Mouse (Mus musculus): Measurements from ENCODE around the gene Ptcd3. TPM values are rescaled to one million over a fixed set of nuclear protein-coding genes. Genes with fewer than 3 reads are reported as not detected.
A peak's percentile ranks its signal among the peaks of the same experiment; 100 is the strongest.

The Ptcd3 gene
- 81.9 and 84.0 TPM in 2 replicates for polyA plus RNA-seq (2015; fragmentation: Nextera tagmentation; extraction: Ambion mirVana)

GRCm38 (mm10) chr6:71908481-71909381 lies at the start of gene Ptcd3, which contains the start of gene Polr1a:
Ptcd3 (minus strand) TSS chr6:71908750.
Polr1a (plus strand) TSS chr6:71909053.
- Histone ChIP-seq H3K9ac (peak within 1 kb of the TSS; percentile 57), H3K36me3 (replicated peaks) (peaks cover 24% of the 10 kb centered on the region), H3K4me2 (peak within 1 kb of the TSS; percentile 61), H3K27ac (peak within 1 kb of the TSS; percentile 78), H3K4me3 (peak within 1 kb of the TSS; percentile 90), H3K4me1 (peaks cover 16% of the 10 kb centered on the region), H3K9me3 (no peaks in the 10 kb centered on the region), H3K27me3 (replicated peaks) (no peaks in the 10 kb centered on the region)
- peak; percentile 96 for ATAC-seq (replicated peaks)
- under 1% methylated on average over 58 of the region's 58 CpGs for whole genome bisulfite sequencing

GRCm38 (mm10) chr6:71951192-71951591 lies 42.6 kb upstream of the Ptcd3 start:
- H3K36me3 ChIP-seq (replicated peaks) = peaks cover 16% of the 10 kb centered on the region; the same call in 1 of the 2 replicates

GRCm38 (mm10) chr6:71950592-71950991 lies 42.0 kb upstream of the Ptcd3 start:
- H3K27me3 ChIP-seq (replicated peaks) = no peaks in the 10 kb centered on the region
- H3K36me3 ChIP-seq (replicated peaks) = peaks cover 16% of the 10 kb centered on the region; the same call in 1 of the 2 replicates
- no peak overlapping the region for H3K4me2 ChIP-seq
- no peak overlapping the region for H3K27ac ChIP-seq
- no peaks in the 10 kb centered on the region for H3K4me1 ChIP-seq
- 91% methylated on average over 3 of the region's 3 CpGs for WGBS
- no peaks in the 10 kb centered on the region for H3K9me3 ChIP-seq
- no peak overlapping the region for H3K4me3 ChIP-seq
- no peak for ATAC-seq (replicated peaks)
- H3K9ac ChIP-seq = no peak overlapping the region

More at GRCm38 (mm10) chr6:71951192-71951591, 42.6 kb upstream of the Ptcd3 start:
- ATAC-seq (replicated peaks) = no peak
- no peaks in the 10 kb centered on the region for H3K27me3 ChIP-seq (replicated peaks)
- H3K4me1 ChIP-seq = no peaks in the 10 kb centered on the region
- no peak overlapping the region for H3K4me3 ChIP-seq
- H3K9ac ChIP-seq = no peak overlapping the region
- WGBS = 87% methylated on average over 5 of the region's 5 CpGs
- no peak overlapping the region for H3K4me2 ChIP-seq
- no peak overlapping the region for H3K27ac ChIP-seq
- H3K9me3 ChIP-seq = no peaks in the 10 kb centered on the region

GRCm38 (mm10) chr6:71949721-71950120 lies 41.2 kb upstream of the Ptcd3 start:
- WGBS = 82% methylated on average over 3 of the region's 3 CpGs
- Histone ChIP-seq H3K36me3 (replicated peaks) (peaks cover 14% of the 10 kb centered on the region; the same call in 1 of the 2 replicates), H3K4me2 (no peak overlapping the region), H3K27me3 (replicated peaks) (no peaks in the 10 kb centered on the region), H3K4me1 (no peaks in the 10 kb centered on the region), H3K4me3 (no peak overlapping the region), H3K9me3 (no peaks in the 10 kb centered on the region), H3K9ac (no peak overlapping the region), H3K27ac (no peak overlapping the region)
- ATAC-seq (replicated peaks) = no peak

- Histone ChIP-seq H3K36me3 (replicated peaks) (peaks cover 11% of the 10 kb centered on the region; the same call in 1 of the 2 replicates), H3K27me3 (replicated peaks) (no peaks in the 10 kb centered on the region), H3K9me3 (no peaks in the 10 kb centered on the region), H3K4me1 (no peaks in the 10 kb centered on the region), H3K9ac (no peak overlapping the region), H3K4me3 (no peak overlapping the region), H3K27ac (no peak overlapping the region), H3K4me2 (no peak overlapping the region)
- 94% methylated on average over 8 of the region's 8 CpGs for WGBS
- ATAC-seq (replicated peaks) = no peak
These were observed 37.6 kb upstream of the Ptcd3 start for GRCm38 (mm10) chr6:71946121-71946520.

- ATAC-seq (replicated peaks) = no peak
- Histone ChIP-seq H3K9me3 (no peaks in the 10 kb centered on the region), H3K4me1 (no peaks in the 10 kb centered on the region), H3K4me3 (no peak overlapping the region), H3K27ac (no peak overlapping the region), H3K9ac (no peak overlapping the region), H3K4me2 (no peak overlapping the region), H3K27me3 (replicated peaks) (no peaks in the 10 kb centered on the region), H3K36me3 (replicated peaks) (peaks cover 11% of the 10 kb centered on the region; the same call in 1 of the 2 replicates)
- 94% methylated on average over 6 of the region's 6 CpGs for WGBS
These were observed 36.6 kb upstream of the Ptcd3 start for GRCm38 (mm10) chr6:71945101-71945500.

- ATAC-seq (replicated peaks) = no peak
- no peak overlapping the region for H3K4me2 ChIP-seq
- 94% methylated on average over 6 of the region's 6 CpGs for WGBS
These were observed 32.4 kb upstream of the Ptcd3 start for GRCm38 (mm10) chr6:71940912-71941311.

GRCm38 (mm10) chr6:71935737-71936136 lies 27.2 kb upstream of the Ptcd3 start:
- Histone ChIP-seq H3K27me3 (replicated peaks) (no peaks in the 10 kb centered on the region), H3K27ac (no peak overlapping the region), H3K9me3 (no peaks in the 10 kb centered on the region), H3K4me3 (no peak overlapping the region), H3K4me2 (no peak overlapping the region), H3K36me3 (replicated peaks) (peaks cover 36% of the 10 kb centered on the region), H3K9ac (no peak overlapping the region), H3K4me1 (no peaks in the 10 kb centered on the region)
- no peak for ATAC-seq (replicated peaks)
- 69% methylated on average over 2 of the region's 2 CpGs for WGBS

More at GRCm38 (mm10) chr6:71940912-71941311, 32.4 kb upstream of the Ptcd3 start:
- H3K27me3 ChIP-seq (replicated peaks) = no peaks in the 10 kb centered on the region
- H3K9ac ChIP-seq = no peak overlapping the region
- peaks cover 22% of the 10 kb centered on the region; the same call in 1 of the 2 replicates for H3K36me3 ChIP-seq (replicated peaks)
- no peaks in the 10 kb centered on the region for H3K9me3 ChIP-seq
- no peak overlapping the region for H3K4me3 ChIP-seq
- H3K27ac ChIP-seq = no peak overlapping the region
- H3K4me1 ChIP-seq = no peaks in the 10 kb centered on the region

GRCm38 (mm10) chr6:71934081-71934556 lies 25.6 kb upstream of the Ptcd3 start:
- no peak for ATAC-seq (replicated peaks)
- H3K36me3 ChIP-seq (replicated peaks) = peaks cover 52% of the 10 kb centered on the region
- WGBS = 59% methylated on average over 2 of the region's 2 CpGs

GRCm38 (mm10) chr6:71932347-71932746 lies 23.8 kb upstream of the Ptcd3 start:
- no peaks in the 10 kb centered on the region for H3K4me1 ChIP-seq
- H3K4me3 ChIP-seq = no peak overlapping the region
- no peak for ATAC-seq (replicated peaks)
- no peak overlapping the region for H3K27ac ChIP-seq
- no peaks in the 10 kb centered on the region for H3K9me3 ChIP-seq
- H3K9ac ChIP-seq = no peak overlapping the region
- H3K4me2 ChIP-seq = no peak overlapping the region
- WGBS = 89% methylated on average over 5 of the region's 5 CpGs
- no peaks in the 10 kb centered on the region for H3K27me3 ChIP-seq (replicated peaks)
- H3K36me3 ChIP-seq (replicated peaks) = peaks cover 50% of the 10 kb centered on the region

More at GRCm38 (mm10) chr6:71934081-71934556, 25.6 kb upstream of the Ptcd3 start:
- Histone ChIP-seq H3K27me3 (replicated peaks) (no peaks in the 10 kb centered on the region), H3K9me3 (no peaks in the 10 kb centered on the region), H3K4me3 (no peak overlapping the region), H3K4me2 (no peak overlapping the region), H3K9ac (no peak overlapping the region), H3K27ac (no peak overlapping the region; the same call in 1 of the 2 replicates), H3K4me1 (no peaks in the 10 kb centered on the region)

GRCm38 (mm10) chr6:71930830-71931437 lies 22.4 kb upstream of the Ptcd3 start:
- no peak overlapping the region for H3K27ac ChIP-seq
- H3K9me3 ChIP-seq = no peaks in the 10 kb centered on the region
- H3K4me3 ChIP-seq = no peak overlapping the region
- H3K36me3 ChIP-seq (replicated peaks) = peaks cover 53% of the 10 kb centered on the region
- no peak for ATAC-seq (replicated peaks)
- no peak overlapping the region for H3K4me2 ChIP-seq
- H3K4me1 ChIP-seq = no peaks in the 10 kb centered on the region
- WGBS = 89% methylated on average over 12 of the region's 12 CpGs
- no peak overlapping the region for H3K9ac ChIP-seq
- no peaks in the 10 kb centered on the region for H3K27me3 ChIP-seq (replicated peaks)

GRCm38 (mm10) chr6:71930053-71930452 lies 21.5 kb upstream of the Ptcd3 start:
- no peak overlapping the region for H3K4me2 ChIP-seq
- WGBS = 95% methylated on average over 10 of the region's 10 CpGs

More at GRCm38 (mm10) chr6:71930053-71930452, 21.5 kb upstream of the Ptcd3 start:
- H3K36me3 ChIP-seq (replicated peaks) = peaks cover 50% of the 10 kb centered on the region
- H3K4me1 ChIP-seq = no peaks in the 10 kb centered on the region
- no peak for ATAC-seq (replicated peaks)
- H3K9me3 ChIP-seq = no peaks in the 10 kb centered on the region
- H3K27me3 ChIP-seq (replicated peaks) = no peaks in the 10 kb centered on the region
- no peak overlapping the region for H3K4me3 ChIP-seq
- no peak overlapping the region for H3K27ac ChIP-seq
- no peak overlapping the region for H3K9ac ChIP-seq
